Mouse (Mus musculus) midbrain, embryonic 12.5 days (tissue): ENCODE measurements around the gene Nup155. TPM values are rescaled to one million over a fixed set of nuclear protein-coding genes. Genes with fewer than 3 reads are reported as not detected.
"Not testable (repeated sequence)": the region's sequence is repeated elsewhere in the genome, so short reads cannot be mapped to it uniquely, and the experiment has no call there.

Source experiments
- ATAC-seq: fragments of 200-750 bp; cut with Nextera tagmentation; 2 replicates; pipeline ENCODE4 v1.8.0; 2017; ENCODE audit warnings: low read depth, moderate TSS enrichment, moderate library complexity; ENCODE audit not compliant: low FRiP score
- H3K27ac ChIP-seq: fragments of 300-500 bp; sonication (generic); replicated peaks from 2 replicates; pipeline ENCODE4 v1.5.1; 2016; ENCODE audit warnings: mild to moderate bottlenecking
- H3K27me3 ChIP-seq: fragments of 300-500 bp; sonication (generic); 2 replicates; pipeline ENCODE4 v1.6.1; 2016; ENCODE audit warnings: mild to moderate bottlenecking
- H3K36me3 ChIP-seq: fragments of 300-500 bp; sonication (generic); 2 replicates; pipeline ENCODE4 v1.6.1; 2016
- H3K4me1 ChIP-seq: fragments of 300-500 bp; sonication (generic); 2 replicates; pipeline ENCODE4 v1.6.1; 2016
- H3K4me2 ChIP-seq: fragments of 300-500 bp; sonication (generic); replicated peaks from 2 replicates; pipeline ENCODE4 v1.6.1; 2016; ENCODE audit warnings: mild to moderate bottlenecking, moderate library complexity
- H3K4me3 ChIP-seq: fragments of 300-500 bp; sonication (generic); 2 replicates; pipeline ENCODE4 v1.5.1; 2016; ENCODE audit warnings: mild to moderate bottlenecking
- H3K9ac ChIP-seq: fragments of 300-500 bp; sonication (generic); replicated peaks from 2 replicates; pipeline ENCODE4 v1.6.1; 2016; ENCODE audit warnings: mild to moderate bottlenecking, moderate library complexity
- H3K9me3 ChIP-seq: fragments of 300-500 bp; sonication (generic); 2 replicates; pipeline ENCODE4 v1.6.1; 2016; ENCODE audit warnings: mild to moderate bottlenecking
- WGBS: fragments of 180-500 bp; shearing (Covaris S2); methylation state at CpG from one replicate; pipeline ENCODE4 v1.1.7; 2016; 5-methylcytosine and 5-hydroxymethylcytosine counted together
- polyA plus RNA-seq: library from polyadenylated mRNA; unstranded; fragments of >200 nt; fragmentation: Nextera tagmentation; extraction: Ambion mirVana; gene quantifications from 2 replicates; pipeline ENCODE4 v1.2.1, GENCODE M21; 2016

Nup155 gene
- polyA plus RNA-seq = 25.0 and 25.8 TPM in 2 replicates

GRCm38 (mm10) chr15:8108966-8109743, at the start of gene Nup155:
TSS of gene Nup155 (plus strand) at chr15:8109273.
- peak within 1 kb of the TSS; percentile 79 for H3K4me3 ChIP-seq
- H3K27ac ChIP-seq = peak within 1 kb of the TSS; percentile 74
- H3K9ac ChIP-seq = peak within 1 kb of the TSS; percentile 72
- H3K27me3 ChIP-seq = no peaks in the 10 kb centered on the region
- ATAC-seq = peak; percentile 97
- H3K4me1 ChIP-seq = peaks cover 15% of the 10 kb centered on the region
- peaks cover 16% of the 10 kb centered on the region for H3K36me3 ChIP-seq
- no peaks in the 10 kb centered on the region for H3K9me3 ChIP-seq
- WGBS = under 1% methylated on average over 53 of the region's 54 CpGs
- peak within 1 kb of the TSS; percentile 73 for H3K4me2 ChIP-seq

- no peaks in the 10 kb centered on the region for H3K27me3 ChIP-seq
- no peak overlapping the region for H3K4me2 ChIP-seq
- 90% methylated on average over 6 of the region's 6 CpGs for WGBS
- no peak overlapping the region for H3K9ac ChIP-seq
- no peaks in the 10 kb centered on the region for H3K4me1 ChIP-seq
- H3K4me3 ChIP-seq = no peak overlapping the region
- no peaks in the 10 kb centered on the region for H3K9me3 ChIP-seq
- H3K27ac ChIP-seq = no peak overlapping the region
- no peak for ATAC-seq
- H3K36me3 ChIP-seq = peaks cover 28% of the 10 kb centered on the region
These were observed 43.9 kb upstream of the Nup155 start for GRCm38 (mm10) chr15:8065221-8065620.

- not testable (repeated sequence) for H3K4me1 ChIP-seq, H3K27me3 ChIP-seq, H3K4me3 ChIP-seq, H3K27ac ChIP-seq, H3K9ac ChIP-seq, H3K9me3 ChIP-seq, H3K4me2 ChIP-seq, ATAC-seq
- H3K36me3 ChIP-seq = peaks cover 57% of the 10 kb centered on the region
- over 99% methylated on average over 3 of the region's 3 CpGs for WGBS
These were observed 35.9 kb upstream of the Nup155 start for GRCm38 (mm10) chr15:8073159-8073558.

GRCm38 (mm10) chr15:8082139-8082538, 26.9 kb upstream of the Nup155 start:
- Histone ChIP-seq H3K27ac (no peak overlapping the region), H3K27me3 (no peaks in the 10 kb centered on the region), H3K36me3 (peaks cover 40% of the 10 kb centered on the region), H3K9me3 (no peaks in the 10 kb centered on the region), H3K4me3 (no peak overlapping the region), H3K4me2 (no peak overlapping the region), H3K9ac (no peak overlapping the region), H3K4me1 (no peaks in the 10 kb centered on the region)
- no peak for ATAC-seq
- 93% methylated on average over 8 of the region's 8 CpGs for WGBS

GRCm38 (mm10) chr15:8087293-8087692, 21.8 kb upstream of the Nup155 start:
- H3K4me1 ChIP-seq = no peaks in the 10 kb centered on the region
- H3K36me3 ChIP-seq = peaks cover 18% of the 10 kb centered on the region
- ATAC-seq = no peak
- no peak overlapping the region for H3K27ac ChIP-seq
- no peak overlapping the region for H3K9ac ChIP-seq
- no peak overlapping the region for H3K4me2 ChIP-seq
- H3K4me3 ChIP-seq = no peak overlapping the region
- H3K9me3 ChIP-seq = no peaks in the 10 kb centered on the region
- 94% methylated on average over 4 of the region's 4 CpGs for WGBS
- no peaks in the 10 kb centered on the region for H3K27me3 ChIP-seq

- no peak overlapping the region for H3K9ac ChIP-seq
- peaks cover 23% of the 10 kb centered on the region for H3K36me3 ChIP-seq
- no peaks in the 10 kb centered on the region for H3K4me1 ChIP-seq
- no peak overlapping the region for H3K4me3 ChIP-seq
- no peak for ATAC-seq
- H3K27ac ChIP-seq = no peak overlapping the region
- no peaks in the 10 kb centered on the region for H3K9me3 ChIP-seq
- no peak overlapping the region for H3K4me2 ChIP-seq
- H3K27me3 ChIP-seq = no peaks in the 10 kb centered on the region
- 87% methylated on average over 3 of the region's 3 CpGs for WGBS
These were observed 20.4 kb upstream of the Nup155 start for GRCm38 (mm10) chr15:8088715-8089114.

- no peak overlapping the region for H3K27ac ChIP-seq
- H3K4me2 ChIP-seq = no peak overlapping the region
- no peak overlapping the region for H3K9ac ChIP-seq
- H3K4me3 ChIP-seq = no peak overlapping the region
- H3K36me3 ChIP-seq = peaks cover 30% of the 10 kb centered on the region
- H3K4me1 ChIP-seq = no peaks in the 10 kb centered on the region
- WGBS = 95% methylated on average over 2 of the region's 2 CpGs
- no peak for ATAC-seq
- H3K9me3 ChIP-seq = no peaks in the 10 kb centered on the region
- no peaks in the 10 kb centered on the region for H3K27me3 ChIP-seq
These were observed 18.4 kb upstream of the Nup155 start for GRCm38 (mm10) chr15:8090685-8091084.

- H3K27ac ChIP-seq, H3K27me3 ChIP-seq, ATAC-seq, H3K9me3 ChIP-seq, H3K9ac ChIP-seq, H3K4me1 ChIP-seq, H3K4me2 ChIP-seq, H3K4me3 ChIP-seq: not testable (repeated sequence)
- WGBS = 94% methylated on average over 1 of the region's 1 CpGs
- H3K36me3 ChIP-seq = peaks cover 41% of the 10 kb centered on the region
These were observed 16.4 kb upstream of the Nup155 start for GRCm38 (mm10) chr15:8092668-8093067.

GRCm38 (mm10) chr15:8097853-8098252, 11.2 kb upstream of the Nup155 start:
- no peak overlapping the region for H3K27ac ChIP-seq
- ATAC-seq = no peak
- no peak overlapping the region for H3K9ac ChIP-seq
- H3K36me3 ChIP-seq = peaks cover 26% of the 10 kb centered on the region
- 23% methylated on average over 7 of the region's 7 CpGs for WGBS
- peaks cover 4% of the 10 kb centered on the region; the same call in 1 of the 2 replicates for H3K4me1 ChIP-seq
- H3K4me2 ChIP-seq = peak overlapping the region; percentile 61
- no peaks in the 10 kb centered on the region for H3K9me3 ChIP-seq
- H3K27me3 ChIP-seq = no peaks in the 10 kb centered on the region
- peak overlapping the region; percentile 90 for H3K4me3 ChIP-seq

- peak within 1 kb of the TSS; percentile 80 for H3K9ac ChIP-seq
- ATAC-seq = peak; percentile 96
- H3K9me3 ChIP-seq = no peaks in the 10 kb centered on the region
- H3K4me2 ChIP-seq = peak within 1 kb of the TSS; percentile 61
- WGBS = 3% methylated on average over 56 of the region's 56 CpGs
- peaks cover 17% of the 10 kb centered on the region for H3K36me3 ChIP-seq
- peaks cover 4% of the 10 kb centered on the region; the same call in 1 of the 2 replicates for H3K4me1 ChIP-seq
- no peak within 1 kb of the TSS for H3K27ac ChIP-seq
- no peaks in the 10 kb centered on the region for H3K27me3 ChIP-seq
- H3K4me3 ChIP-seq = peak within 1 kb of the TSS; percentile 90
These were observed 10.0 kb upstream of the Nup155 start, which contains the start of gene Wdr70 for GRCm38 (mm10) chr15:8098774-8099749. TSS of gene Wdr70 (minus strand) at chr15:8099209.

- WGBS = 87% methylated on average over 15 of the region's 15 CpGs
- H3K4me1 ChIP-seq, H3K36me3 ChIP-seq, H3K9me3 ChIP-seq, H3K4me2 ChIP-seq, H3K27ac ChIP-seq, H3K27me3 ChIP-seq, ATAC-seq, H3K9ac ChIP-seq, H3K4me3 ChIP-seq: not testable (repeated sequence)
These were observed 7.0 kb upstream of the Nup155 start for GRCm38 (mm10) chr15:8101975-8102542.
